Mouse (Mus musculus) brain, embryonic 18.5 days (tissue): ENCODE measurements around the gene Gm11007.
"Not testable (repeated sequence)": the region's sequence is repeated elsewhere in the genome, so short reads cannot be mapped to it uniquely, and the experiment has no call there.

Source experiments
- DNase-seq: peaks from one replicate; pipeline ENCODE4 v3.0.0-alpha.2; 2012; ENCODE audit warnings: low read depth, low spot score

Gm11007 gene

GRCm38 (mm10) chr2:175643678-175644077 lies at the start of gene Gm11007:
TSS of gene Gm11007 (plus strand) at chr2:175643978.
- not testable (repeated sequence) for DNase-seq
